Mouse (Mus musculus): ENCODE measurements at regions not wholly inside any gene's neighbourhood (a gene's known extent, or its start where the extent isn't known, plus 50 kb on each side); places are given as distances from the start of the nearest gene placed in this dataset.

DNA sequence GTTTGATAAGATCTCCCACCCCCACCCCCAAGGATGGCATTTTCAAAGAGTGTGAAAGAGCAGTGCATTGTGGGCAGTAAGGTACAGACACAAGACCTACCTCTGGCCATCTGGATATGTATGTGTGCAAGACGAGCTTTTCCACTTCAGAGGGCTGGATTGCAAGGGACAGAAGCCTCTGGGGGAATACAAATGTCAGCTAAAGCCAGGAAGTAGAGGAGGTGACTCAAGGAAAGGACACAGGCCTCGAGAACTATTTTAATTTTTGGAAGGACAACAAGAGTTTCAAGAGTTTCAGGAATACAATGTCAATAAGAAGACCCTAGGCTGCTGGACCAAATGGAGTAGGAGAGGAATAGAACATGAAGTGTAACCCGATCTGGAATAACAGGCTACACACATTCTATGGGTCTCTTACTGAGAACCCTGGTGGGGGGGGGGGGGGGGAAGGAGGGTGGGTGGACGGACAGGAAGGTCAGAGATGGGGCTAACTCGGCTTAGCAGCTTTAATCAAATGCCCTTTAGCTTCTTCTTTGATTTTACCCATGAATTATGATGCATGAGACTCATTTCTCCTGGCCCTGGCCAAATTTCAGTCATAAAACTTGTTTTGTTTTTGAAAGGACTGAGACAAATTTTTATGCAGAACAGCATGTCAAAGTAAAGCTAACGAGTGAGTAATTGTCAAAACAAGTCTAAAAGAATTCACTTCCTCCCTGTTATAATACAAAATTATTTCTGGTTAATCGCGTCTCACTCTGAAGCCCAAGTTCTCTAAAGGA lies 91.4 kb upstream of the Cpsf6 start:
- H3K27ac ChIP-seq (ENCODE audit: low read depth, low read length) = no peak overlapping the region
- no peak for ATAC-seq (ENCODE audit: low FRiP score)
- no peak overlapping the region for H3K4me3 ChIP-seq (ENCODE audit: low read depth, low read length)

DNA sequence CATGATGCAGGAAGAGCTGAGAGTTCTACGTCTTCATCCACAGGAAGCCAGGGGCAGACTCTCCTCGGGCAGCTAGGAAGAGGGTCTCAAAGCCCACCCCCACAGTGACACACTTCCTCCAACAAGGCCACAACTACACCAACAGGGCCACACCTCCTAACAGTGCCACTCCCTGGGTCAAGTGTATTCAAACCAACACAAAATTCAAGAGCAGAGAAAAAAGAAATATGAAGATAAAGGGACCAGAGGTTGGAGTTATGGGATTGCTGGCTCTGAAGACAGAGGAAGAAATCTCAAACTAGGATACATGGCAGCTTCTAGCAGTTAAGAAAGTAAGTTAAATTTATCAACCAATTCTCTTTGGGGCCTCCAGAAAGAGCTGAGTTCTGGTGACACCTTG lies 90.7 kb upstream of the Cpsf6 start:
- Histone ChIP-seq H3K4me3 (ENCODE audit: low read depth, low read length) (no peak overlapping the region), H3K4me2 (no peak overlapping the region), H3K27ac (ENCODE audit: low read depth, low read length) (no peak overlapping the region), H3K4me1 (ENCODE audit: control insufficient read depth, insufficient read depth, low read length) (no peaks in the 10 kb centered on the region), H3K9me3 (ENCODE audit: control insufficient read depth, low read length) (no peaks in the 10 kb centered on the region), H3K9ac (ENCODE audit: low read length) (no peak overlapping the region), H3K27me3 (ENCODE audit: control insufficient read depth, insufficient read depth, low read length) (peaks cover 4% of the 10 kb centered on the region; the same call in 1 of the 2 replicates), H3K36me3 (ENCODE audit: control insufficient read depth, insufficient read depth, low read length) (no peaks in the 10 kb centered on the region)
- no peak for DNase-seq (ENCODE audit: low spot score, missing footprints)
- ATAC-seq (ENCODE audit: low FRiP score) = no peak
- WGBS = 90% methylated on average over 2 of the region's 2 CpGs

More for the DNA sequence above, 91.4 kb upstream of the Cpsf6 start:
- H3K4me2 ChIP-seq = no peak overlapping the region
- WGBS = 61% methylated on average over 8 of the region's 8 CpGs
- no peaks in the 10 kb centered on the region for H3K9me3 ChIP-seq (ENCODE audit: control insufficient read depth, low read length)
- no peaks in the 10 kb centered on the region for H3K36me3 ChIP-seq (ENCODE audit: control insufficient read depth, insufficient read depth, low read length)
- DNase-seq (ENCODE audit: low spot score, missing footprints) = no peak
- H3K4me1 ChIP-seq (ENCODE audit: control insufficient read depth, insufficient read depth, low read length) = no peaks in the 10 kb centered on the region
- no peak overlapping the region for H3K9ac ChIP-seq (ENCODE audit: low read length)
- H3K27me3 ChIP-seq (ENCODE audit: control insufficient read depth, insufficient read depth, low read length) = peaks cover 7% of the 10 kb centered on the region; the same call in 1 of the 2 replicates

DNA sequence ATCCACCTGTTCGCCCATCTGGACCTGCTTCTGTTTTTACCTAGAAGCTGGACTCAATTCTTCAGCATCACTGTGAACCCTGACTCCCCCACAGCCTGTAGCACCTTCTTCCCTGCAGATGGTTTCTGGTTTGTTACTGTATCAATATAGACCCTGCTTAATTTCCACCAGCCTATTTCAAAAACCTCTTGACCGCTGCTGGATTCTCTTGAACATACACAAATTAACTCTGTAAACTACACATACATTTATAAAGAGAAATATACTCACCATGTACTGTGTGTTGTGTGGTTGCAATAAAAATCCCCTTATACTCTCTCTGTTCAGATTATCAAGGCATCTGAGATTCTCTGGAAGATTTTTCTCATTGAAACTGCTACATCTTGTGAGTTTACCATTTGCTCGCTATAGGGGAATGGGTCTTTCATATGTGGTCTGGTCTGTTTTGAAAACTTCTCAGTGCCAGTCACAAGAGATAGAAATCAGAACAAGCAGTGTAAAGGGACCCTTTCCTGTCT lies 89.8 kb upstream of the Cpsf6 start:
- ATAC-seq (ENCODE audit: low FRiP score) (no peak), DNase-seq (ENCODE audit: low spot score, missing footprints) (no peak)
- no peaks in the 10 kb centered on the region for H3K36me3 ChIP-seq (ENCODE audit: control insufficient read depth, insufficient read depth, low read length)
- no peak overlapping the region for H3K27ac ChIP-seq (ENCODE audit: low read depth, low read length)
- no peaks in the 10 kb centered on the region for H3K27me3 ChIP-seq (ENCODE audit: control insufficient read depth, insufficient read depth, low read length)
- H3K4me2 ChIP-seq = no peak overlapping the region
- H3K9ac ChIP-seq (ENCODE audit: low read length) = no peak overlapping the region
- H3K9me3 ChIP-seq (ENCODE audit: control insufficient read depth, low read length) = no peaks in the 10 kb centered on the region
- H3K4me1 ChIP-seq (ENCODE audit: control insufficient read depth, insufficient read depth, low read length) = no peaks in the 10 kb centered on the region
- no peak overlapping the region for H3K4me3 ChIP-seq (ENCODE audit: low read depth, low read length)
- WGBS = 91% methylated on average over 3 of the region's 3 CpGs

DNA sequence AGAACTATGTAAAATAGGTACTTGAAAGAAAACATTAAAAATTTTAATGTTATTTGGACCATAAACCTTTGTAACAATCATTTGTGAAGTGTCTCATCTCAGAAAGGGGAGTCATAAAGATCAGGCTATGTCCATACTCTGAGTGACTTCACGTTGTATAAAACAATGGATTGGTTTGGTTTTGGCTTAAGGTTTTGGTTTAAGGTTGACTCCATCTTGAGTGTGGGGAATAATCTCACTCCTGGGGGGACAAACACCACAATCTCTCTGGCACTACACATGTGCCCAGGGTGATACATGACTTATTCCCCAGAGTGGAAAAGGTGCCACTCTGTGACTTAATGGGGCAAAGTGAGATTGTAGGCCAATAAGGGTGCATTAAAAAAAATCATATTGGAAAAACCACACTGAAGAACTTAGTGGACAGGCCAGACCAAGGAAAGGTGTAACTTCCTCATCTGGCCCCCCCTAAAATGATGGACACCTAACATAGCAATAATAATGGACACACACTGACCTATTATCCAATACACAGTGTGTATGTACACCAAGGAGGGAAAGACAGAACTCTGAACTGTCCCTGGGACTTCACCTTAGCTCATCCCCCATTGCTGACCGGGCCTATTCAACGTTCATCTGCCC lies 89.2 kb upstream of the Cpsf6 start:
- Histone ChIP-seq H3K4me3 (ENCODE audit: low read depth, low read length) (no peak overlapping the region), H3K9me3 (ENCODE audit: control insufficient read depth, low read length) (no peaks in the 10 kb centered on the region), H3K4me1 (ENCODE audit: control insufficient read depth, insufficient read depth, low read length) (no peaks in the 10 kb centered on the region), H3K9ac (ENCODE audit: low read length) (no peak overlapping the region), H3K27me3 (ENCODE audit: control insufficient read depth, insufficient read depth, low read length) (no peaks in the 10 kb centered on the region), H3K27ac (ENCODE audit: low read depth, low read length) (no peak overlapping the region), H3K4me2 (no peak overlapping the region), H3K36me3 (ENCODE audit: control insufficient read depth, insufficient read depth, low read length) (no peaks in the 10 kb centered on the region)
- DNase-seq (ENCODE audit: low spot score, missing footprints) (no peak), ATAC-seq (ENCODE audit: low FRiP score) (no peak)
- 93% methylated on average over 3 of the region's 3 CpGs for WGBS

DNA sequence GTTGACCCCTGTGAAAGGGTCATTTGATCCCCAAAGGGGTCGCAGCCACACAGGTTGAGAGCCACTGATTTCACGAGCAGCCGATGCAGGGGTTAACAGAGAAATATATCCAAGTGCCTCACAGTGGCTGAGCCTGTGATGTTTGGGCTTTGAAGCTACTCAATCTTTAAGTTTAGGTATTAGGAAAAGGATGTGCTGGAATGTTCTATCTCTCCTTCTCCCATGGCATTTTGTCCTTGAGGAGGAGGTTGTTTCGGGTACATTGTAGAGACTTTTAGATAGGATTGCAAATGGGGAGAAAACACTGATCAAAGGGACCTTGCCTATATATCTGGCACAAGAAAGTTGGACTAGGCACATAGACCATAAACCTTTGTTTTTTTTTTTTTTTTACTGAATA lies 88.6 kb upstream of the Cpsf6 start:
- ATAC-seq (ENCODE audit: low FRiP score) (no peak), DNase-seq (ENCODE audit: low spot score, missing footprints) (no peak)
- H3K36me3 ChIP-seq (ENCODE audit: control insufficient read depth, insufficient read depth, low read length) = no peaks in the 10 kb centered on the region
- no peaks in the 10 kb centered on the region for H3K27me3 ChIP-seq (ENCODE audit: control insufficient read depth, insufficient read depth, low read length)
- WGBS = 83% methylated on average over 4 of the region's 4 CpGs
- no peaks in the 10 kb centered on the region for H3K4me1 ChIP-seq (ENCODE audit: control insufficient read depth, insufficient read depth, low read length)
- no peak overlapping the region for H3K27ac ChIP-seq (ENCODE audit: low read depth, low read length)
- no peak overlapping the region for H3K9ac ChIP-seq (ENCODE audit: low read length)
- H3K4me3 ChIP-seq (ENCODE audit: low read depth, low read length) = no peak overlapping the region
- no peaks in the 10 kb centered on the region for H3K9me3 ChIP-seq (ENCODE audit: control insufficient read depth, low read length)
- H3K4me2 ChIP-seq = no peak overlapping the region

DNA sequence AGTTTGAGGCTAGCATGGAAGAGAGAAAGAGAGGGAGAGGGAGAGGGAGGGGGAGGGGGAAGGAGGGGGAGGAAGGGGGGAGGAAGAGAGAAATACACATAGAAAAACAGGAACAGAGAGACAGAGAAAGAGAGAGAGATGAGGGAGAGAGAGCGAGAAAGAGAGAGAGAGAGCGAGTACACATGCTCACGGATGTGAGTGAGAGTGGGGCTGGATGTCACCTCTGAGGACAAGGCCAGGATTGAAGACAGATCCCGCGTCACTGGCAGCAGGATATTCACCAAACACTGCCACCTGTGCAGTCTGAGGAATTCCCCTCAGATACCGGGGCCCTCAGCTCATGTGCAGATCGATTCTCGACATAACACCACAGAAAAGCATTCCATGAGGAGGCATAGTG lies 87.3 kb upstream of the Cpsf6 start:
- H3K9ac ChIP-seq (ENCODE audit: low read length) = no peak overlapping the region
- H3K27ac ChIP-seq (ENCODE audit: low read depth, low read length) = no peak overlapping the region
- DNase-seq (ENCODE audit: low spot score, missing footprints) (no peak), ATAC-seq (ENCODE audit: low FRiP score) (no peak)
- H3K4me1 ChIP-seq (ENCODE audit: control insufficient read depth, insufficient read depth, low read length) = no peaks in the 10 kb centered on the region
- H3K36me3 ChIP-seq (ENCODE audit: control insufficient read depth, insufficient read depth, low read length) = no peaks in the 10 kb centered on the region
- H3K4me3 ChIP-seq (ENCODE audit: low read depth, low read length) = no peak overlapping the region
- no peaks in the 10 kb centered on the region for H3K27me3 ChIP-seq (ENCODE audit: control insufficient read depth, insufficient read depth, low read length)
- 93% methylated on average over 8 of the region's 8 CpGs for WGBS
- no peak overlapping the region for H3K4me2 ChIP-seq
- H3K9me3 ChIP-seq (ENCODE audit: control insufficient read depth, low read length) = no peaks in the 10 kb centered on the region

DNA sequence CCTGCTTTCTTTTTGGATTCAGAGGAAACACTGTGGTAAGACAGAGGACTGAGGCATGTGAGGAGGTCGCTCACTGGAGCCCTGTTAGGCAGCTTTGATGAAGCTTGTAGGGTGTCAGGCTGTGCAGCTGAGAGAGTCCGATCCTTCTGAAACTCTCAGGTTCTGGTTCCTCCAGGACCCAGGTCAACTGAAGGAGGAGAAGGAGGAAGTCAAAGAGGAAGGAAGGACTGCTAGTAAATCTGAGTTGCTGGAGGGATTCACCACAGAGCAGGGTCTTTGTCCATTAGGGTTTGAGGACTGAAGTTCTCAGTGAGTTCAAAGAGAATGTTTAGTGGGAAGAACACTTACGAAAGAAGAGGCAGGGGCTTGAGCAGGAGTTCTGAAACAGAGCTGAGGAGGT lies 86.6 kb upstream of the Cpsf6 start:
- Histone ChIP-seq H3K36me3 (ENCODE audit: control insufficient read depth, insufficient read depth, low read length) (no peaks in the 10 kb centered on the region), H3K9me3 (ENCODE audit: control insufficient read depth, low read length) (no peaks in the 10 kb centered on the region), H3K4me1 (ENCODE audit: control insufficient read depth, insufficient read depth, low read length) (no peaks in the 10 kb centered on the region), H3K4me2 (no peak overlapping the region), H3K27ac (ENCODE audit: low read depth, low read length) (no peak overlapping the region), H3K27me3 (ENCODE audit: control insufficient read depth, insufficient read depth, low read length) (no peaks in the 10 kb centered on the region), H3K9ac (ENCODE audit: low read length) (no peak overlapping the region), H3K4me3 (ENCODE audit: low read depth, low read length) (no peak overlapping the region)
- ATAC-seq (ENCODE audit: low FRiP score) (no peak), DNase-seq (ENCODE audit: low spot score, missing footprints) (no peak)
- WGBS = 83% methylated on average over 3 of the region's 3 CpGs

DNA sequence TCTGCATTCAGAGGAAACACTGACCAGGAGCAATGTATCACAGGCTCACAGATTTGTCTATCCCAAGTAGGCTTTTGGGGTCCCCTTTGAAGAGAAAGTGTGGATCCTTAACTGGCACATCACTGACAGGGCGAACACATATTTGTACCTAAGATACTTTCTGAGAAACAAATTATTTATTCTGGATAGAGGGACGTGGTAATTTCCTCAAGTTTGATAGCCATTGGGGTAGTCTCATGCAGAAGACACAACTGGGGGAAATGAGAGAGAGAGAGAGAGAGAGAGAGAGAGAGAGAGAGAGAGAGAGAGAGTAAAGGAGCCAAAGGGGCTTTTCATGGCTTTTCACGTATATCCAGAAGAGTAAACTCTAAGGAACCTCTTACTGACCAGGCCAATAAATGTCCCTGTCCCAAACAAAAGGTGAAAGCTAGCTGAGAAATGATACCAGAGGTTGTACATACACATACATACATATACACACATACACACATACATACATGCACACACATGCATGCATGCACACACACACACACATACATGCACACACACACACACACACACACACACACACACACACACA lies 85.9 kb upstream of the Cpsf6 start:
- Histone ChIP-seq H3K9me3 (ENCODE audit: control insufficient read depth, low read length) (no peaks in the 10 kb centered on the region), H3K4me2 (no peak overlapping the region), H3K27ac (ENCODE audit: low read depth, low read length) (no peak overlapping the region), H3K36me3 (ENCODE audit: control insufficient read depth, insufficient read depth, low read length) (no peaks in the 10 kb centered on the region), H3K27me3 (ENCODE audit: control insufficient read depth, insufficient read depth, low read length) (no peaks in the 10 kb centered on the region), H3K4me1 (ENCODE audit: control insufficient read depth, insufficient read depth, low read length) (no peaks in the 10 kb centered on the region), H3K4me3 (ENCODE audit: low read depth, low read length) (no peak overlapping the region), H3K9ac (ENCODE audit: low read length) (no peak overlapping the region)
- ATAC-seq (ENCODE audit: low FRiP score) (no peak), DNase-seq (ENCODE audit: low spot score, missing footprints) (no peak)
- WGBS = 84% methylated on average over 3 of the region's 3 CpGs

DNA sequence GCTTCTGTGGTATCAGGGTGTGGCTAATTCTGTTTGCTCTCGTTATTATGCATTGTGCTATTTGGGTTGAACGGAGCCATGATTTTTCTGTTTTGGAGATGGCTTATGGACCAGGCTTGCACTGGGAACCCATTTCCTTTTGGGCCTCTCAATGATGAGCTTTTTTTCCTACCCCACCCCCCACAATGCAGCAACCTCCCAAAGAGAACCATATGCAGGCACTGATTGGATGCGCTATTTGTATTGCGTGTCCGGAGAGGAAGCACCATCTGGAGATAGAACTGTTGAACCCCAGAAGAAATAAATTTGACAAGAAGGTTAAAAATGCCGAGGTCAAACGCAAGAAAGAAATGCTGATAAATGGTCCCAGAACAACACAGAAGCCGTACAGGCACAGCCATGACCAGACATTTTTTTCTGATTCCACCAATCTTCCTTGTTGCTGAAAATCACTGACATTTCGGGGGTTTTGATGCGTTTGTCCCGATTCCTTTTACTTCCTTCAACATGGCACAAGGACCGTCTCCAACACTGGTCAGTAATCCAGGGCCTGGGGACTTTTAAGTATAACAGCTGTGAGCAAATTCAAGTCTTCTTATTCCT lies 85.3 kb upstream of the Cpsf6 start:
- Histone ChIP-seq H3K4me1 (ENCODE audit: control insufficient read depth, insufficient read depth, low read length) (no peaks in the 10 kb centered on the region), H3K4me2 (no peak overlapping the region), H3K36me3 (ENCODE audit: control insufficient read depth, insufficient read depth, low read length) (no peaks in the 10 kb centered on the region), H3K27me3 (ENCODE audit: control insufficient read depth, insufficient read depth, low read length) (no peaks in the 10 kb centered on the region), H3K4me3 (ENCODE audit: low read depth, low read length) (no peak overlapping the region), H3K9me3 (ENCODE audit: control insufficient read depth, low read length) (no peaks in the 10 kb centered on the region), H3K9ac (ENCODE audit: low read length) (no peak overlapping the region), H3K27ac (ENCODE audit: low read depth, low read length) (no peak overlapping the region)
- DNase-seq (ENCODE audit: low spot score, missing footprints) (no peak), ATAC-seq (ENCODE audit: low FRiP score) (no peak)
- WGBS = 87% methylated on average over 12 of the region's 12 CpGs
